Mouse (Mus musculus) ES-Bruce4 (cell line): ENCODE measurements at regions not wholly inside any gene's neighbourhood (a gene's known extent, or its start where the extent isn't known, plus 50 kb on each side); places are given as distances from the start of the nearest gene placed in this dataset.

Experiments used
- H3K27ac ChIP-seq: 2 replicates; pipeline ENCODE4 v1.5.1; 2012; ENCODE audit warnings: low read length, inconsistent platforms; ENCODE audit not compliant: insufficient read depth
- H3K27me3 ChIP-seq: 2 replicates; pipeline ENCODE4 v1.6.1; 2012; ENCODE audit warnings: mild to moderate bottlenecking, low read length, inconsistent platforms; ENCODE audit not compliant: control insufficient read depth, poor library complexity, insufficient read depth, severe bottlenecking
- H3K36me3 ChIP-seq: 2 replicates; pipeline ENCODE4 v1.6.1; 2012; ENCODE audit warnings: inconsistent platforms, mild to moderate bottlenecking, low read length, moderate library complexity; ENCODE audit not compliant: control insufficient read depth, poor library complexity, insufficient read depth, severe bottlenecking
- H3K4me1 ChIP-seq: one replicate; pipeline ENCODE4 v1.8.1; 2011; ENCODE audit warnings: low read length; ENCODE audit not compliant: control insufficient read depth, insufficient read depth
- H3K4me3 ChIP-seq: 2 replicates; pipeline ENCODE4 v1.5.1; 2011; ENCODE audit warnings: low read depth, mild to moderate bottlenecking, low read length
- H3K9ac ChIP-seq: 2 replicates; pipeline ENCODE4 v1.6.1; 2012; ENCODE audit warnings: low read depth, mild to moderate bottlenecking, inconsistent platforms; ENCODE audit not compliant: poor library complexity, severe bottlenecking
- H3K9me3 ChIP-seq: replicated peaks from 2 replicates; pipeline ENCODE4 v1.6.1; 2012; ENCODE audit warnings: mild to moderate bottlenecking, low read length, inconsistent platforms; ENCODE audit not compliant: control insufficient read depth, poor library complexity, insufficient read depth, severe bottlenecking
- CTCF ChIP-seq: IDR thresholded peaks from one replicate; pipeline ENCODE4 v1.8.1; 2011; ENCODE audit warnings: low read depth, low read length
- EP300 ChIP-seq: IDR thresholded peaks from 2 replicates; pipeline ENCODE4 v1.6.1; 2011; ENCODE audit warnings: low read depth, low read length; ENCODE audit not compliant: insufficient read depth
- POLR2A ChIP-seq: IDR thresholded peaks from one replicate; pipeline ENCODE4 v1.8.1; 2011; ENCODE audit warnings: low read length; ENCODE audit not compliant: insufficient read depth

GRCm38 (mm10) chr2:178553736-178554135 is 123.4 kb downstream of the Cdh26 start:
- no peaks in the 10 kb centered on the region for H3K36me3 ChIP-seq
- H3K4me1 ChIP-seq = no peaks in the 10 kb centered on the region
- TF ChIP-seq CTCF (no peak), POLR2A (no peak), EP300 (no peak)

GRCm38 (mm10) chr2:178555692-178556340 is 125.5 kb downstream of the Cdh26 start:
- Histone ChIP-seq H3K27ac (no peak overlapping the region), H3K4me1 (no peaks in the 10 kb centered on the region), H3K27me3 (no peaks in the 10 kb centered on the region), H3K9ac (no peak overlapping the region), H3K9me3 (no peaks in the 10 kb centered on the region), H3K4me3 (no peak overlapping the region), H3K36me3 (no peaks in the 10 kb centered on the region)
- TF ChIP-seq EP300 (no peak), POLR2A (no peak), CTCF (no peak)

More at GRCm38 (mm10) chr2:178553736-178554135, 123.4 kb downstream of the Cdh26 start:
- no peak overlapping the region for H3K9ac ChIP-seq
- no peak overlapping the region for H3K27ac ChIP-seq
- H3K27me3 ChIP-seq = no peaks in the 10 kb centered on the region
- no peaks in the 10 kb centered on the region for H3K9me3 ChIP-seq
- H3K4me3 ChIP-seq = no peak overlapping the region

GRCm38 (mm10) chr2:178557934-178558333 is 127.6 kb downstream of the Cdh26 start:
- Histone ChIP-seq H3K27me3 (no peaks in the 10 kb centered on the region), H3K9ac (no peak overlapping the region), H3K27ac (no peak overlapping the region), H3K9me3 (no peaks in the 10 kb centered on the region; the same call in 1 of the 2 replicates), H3K36me3 (no peaks in the 10 kb centered on the region), H3K4me1 (no peaks in the 10 kb centered on the region), H3K4me3 (no peak overlapping the region)
- no peak for TF ChIP-seq POLR2A
- TF ChIP-seq CTCF = no peak
- TF ChIP-seq EP300 = no peak

- H3K4me1 ChIP-seq = no peaks in the 10 kb centered on the region
- TF ChIP-seq POLR2A (no peak), EP300 (no peak), CTCF (no peak)
- no peaks in the 10 kb centered on the region; the same call in 1 of the 2 replicates for H3K9me3 ChIP-seq
- no peak overlapping the region for H3K4me3 ChIP-seq
- H3K9ac ChIP-seq = no peak overlapping the region
- no peak overlapping the region for H3K27ac ChIP-seq
- no peaks in the 10 kb centered on the region for H3K27me3 ChIP-seq
- no peaks in the 10 kb centered on the region for H3K36me3 ChIP-seq
Measured at GRCm38 (mm10) chr2:178563287-178563686, 133.0 kb downstream of the Cdh26 start.

GRCm38 (mm10) chr2:178565368-178565818 is 135.1 kb downstream of the Cdh26 start:
- H3K9ac ChIP-seq = no peak overlapping the region
- H3K27me3 ChIP-seq = no peaks in the 10 kb centered on the region
- no peaks in the 10 kb centered on the region for H3K36me3 ChIP-seq
- no peaks in the 10 kb centered on the region for H3K4me1 ChIP-seq
- no peak overlapping the region for H3K4me3 ChIP-seq
- no peak for TF ChIP-seq POLR2A
- H3K27ac ChIP-seq = no peak overlapping the region
- no peaks in the 10 kb centered on the region; the same call in 1 of the 2 replicates for H3K9me3 ChIP-seq

GRCm38 (mm10) chr2:178567493-178567892 is 137.2 kb downstream of the Cdh26 start:
- no peaks in the 10 kb centered on the region; the same call in 1 of the 2 replicates for H3K9me3 ChIP-seq
- H3K4me1 ChIP-seq = no peaks in the 10 kb centered on the region
- no peaks in the 10 kb centered on the region for H3K27me3 ChIP-seq
- no peak overlapping the region for H3K4me3 ChIP-seq
- no peak overlapping the region for H3K27ac ChIP-seq
- H3K36me3 ChIP-seq = no peaks in the 10 kb centered on the region
- TF ChIP-seq CTCF (no peak), POLR2A (no peak), EP300 (no peak)
- no peak overlapping the region for H3K9ac ChIP-seq
